Mouse (Mus musculus) lung, adult 2 months (tissue): ENCODE measurements around the gene Xpr1.

Source experiments
- CTCF ChIP-seq: fragments of 200-500 bp; IDR thresholded peaks from 2 replicates; pipeline ENCODE4 v1.5.1; 2011; ENCODE audit warnings: mild to moderate bottlenecking, low read length, control low read depth; ENCODE audit not compliant: insufficient read depth
- POLR2A ChIP-seq: fragments of 200-500 bp; IDR thresholded peaks from 2 replicates; pipeline ENCODE4 v1.6.1; 2011; ENCODE audit warnings: low read depth, mild to moderate bottlenecking, control low read depth, low read length, borderline replicate concordance; ENCODE audit errors: extremely low read depth

GRCm38 (mm10) chr1:155438525-155438924 is 21.3 kb upstream of the Xpr1 start:
- TF ChIP-seq POLR2A: no peak
- TF ChIP-seq CTCF: no peak
